Mouse (Mus musculus) neural tube, postnatal 0 days (tissue): Measurements from ENCODE around the gene Slc25a53. TPM values are rescaled to one million over a fixed set of nuclear protein-coding genes. Genes with fewer than 3 reads are reported as not detected.

ENCODE experiments used
- polyA plus RNA-seq: library from polyadenylated mRNA; unstranded; fragments of >200 nt; fragmentation: Nextera tagmentation; extraction: Ambion mirVana; gene quantifications from 2 replicates; pipeline ENCODE4 v1.2.1, GENCODE M21; 2015

The Slc25a53 gene
- 7.9 and 9.9 TPM in 2 replicates for polyA plus RNA-seq

DNA sequence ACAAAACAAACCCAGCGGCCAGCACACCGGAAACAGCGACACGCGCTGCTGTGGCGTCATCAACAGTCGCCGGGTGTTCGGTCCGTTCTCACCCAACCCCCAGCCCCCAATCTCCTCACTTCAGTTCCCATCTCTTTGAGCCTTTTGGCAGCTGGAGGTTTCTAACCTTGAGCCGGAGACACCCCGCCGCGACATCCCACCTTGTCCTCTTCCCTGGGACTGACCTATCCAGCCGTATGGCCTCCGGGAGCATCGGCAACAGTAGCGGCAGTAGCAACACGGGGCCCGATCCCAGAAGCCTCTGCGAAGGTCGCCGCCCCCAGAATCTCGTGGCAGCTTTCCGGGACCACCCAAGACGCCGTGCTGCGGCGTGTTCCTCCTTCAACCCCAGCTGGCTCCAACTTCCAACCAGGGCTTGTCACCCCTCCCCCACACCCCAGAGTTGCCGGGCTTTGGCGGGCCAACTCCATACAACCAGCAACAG, at the start of gene Slc25a53:
Slc25a53 (minus strand) TSS at position 303 of the 484 bp plus-strand sequence.

GRCm38 (mm10) chrX:137049425-137050225, 11.5 kb upstream of the Slc25a53 start, which contains the start of gene Fam199x:
Gene Fam199x (plus strand): TSS chrX:137049594.

GRCm38 (mm10) chrX:136992978-136993547, 45.0 kb downstream of the Slc25a53 start, which contains the start of gene Zcchc18:
Gene Zcchc18 (plus strand): TSS chrX:136993155.

DNA sequence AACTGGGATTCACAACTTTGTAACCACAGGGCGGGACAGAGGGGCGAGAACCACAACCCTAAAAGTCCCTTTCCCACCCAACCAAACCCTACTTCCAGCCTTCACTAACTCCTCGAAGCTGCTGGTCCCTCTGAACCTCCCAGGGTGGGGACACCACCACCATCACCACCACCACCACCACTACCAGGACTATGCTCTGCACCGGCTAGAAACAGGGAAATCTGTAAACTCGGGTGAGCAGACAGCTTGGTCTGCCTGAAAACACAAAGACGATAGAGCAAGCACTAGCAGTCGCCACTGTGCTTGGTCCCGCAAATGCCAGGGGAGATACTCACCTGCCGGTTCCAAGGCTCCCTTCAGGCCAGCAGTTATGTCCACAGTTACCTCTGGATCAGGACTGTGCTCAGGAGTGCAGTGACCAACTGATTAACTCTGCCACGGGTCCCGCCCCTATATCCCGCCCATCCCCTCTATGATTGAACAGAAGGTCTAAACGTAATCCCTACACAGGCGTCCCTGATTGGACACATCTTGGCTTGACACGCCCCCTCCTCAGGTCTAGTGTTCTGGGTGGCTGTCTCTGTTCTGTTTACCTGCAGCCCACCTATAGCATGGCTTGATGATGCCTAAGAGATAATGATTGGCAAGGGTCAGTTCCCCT, 61.5 kb downstream of the Slc25a53 start, which contains the start of the genes Tmsb15l and Tmsb15b1:
Tmsb15l (minus strand) TSS at position 446 of the 661 bp plus-strand sequence.
Tmsb15b1 (minus strand) TSS at position 451 of the 661 bp plus-strand sequence.

GRCm38 (mm10) chrX:136975397-136975796, 62.7 kb downstream of the Slc25a53 start, which contains the start of gene Tmsb15b2:
Gene Tmsb15b2 (minus strand): TSS chrX:136975497.

Other genes starting within 250 kb of the Slc25a53 start
- gene Plp1, start 215.6 kb downstream of the Slc25a53 start, polyA plus RNA-seq = 53.6 and 127 TPM in 2 replicates
- 16.1 and 17.6 TPM in 2 replicates for gene Rab9b, start 169.5 kb downstream of the Slc25a53 start, polyA plus RNA-seq
- not detected in 2 replicates for gene H2bfm, start 111.0 kb downstream of the Slc25a53 start, polyA plus RNA-seq
- 73.8 and 75.2 TPM in 2 replicates for gene Tmsb15b2, start 62.8 kb downstream of the Slc25a53 start, polyA plus RNA-seq
- gene Tmsb15l, start 61.4 kb downstream of the Slc25a53 start, polyA plus RNA-seq = 6.3 and 6.4 TPM in 2 replicates
- 32.9 and 39.1 TPM in 2 replicates for gene Tmsb15b1, start 61.4 kb downstream of the Slc25a53 start, polyA plus RNA-seq
- 535 and 581 TPM in 2 replicates for gene Zcchc18, start 45.1 kb downstream of the Slc25a53 start, polyA plus RNA-seq
- gene Fam199x, start 11.3 kb upstream of the Slc25a53 start, polyA plus RNA-seq = 5.9 and 6.1 TPM in 2 replicates
- not detected in 2 replicates for gene Esx1, start 83.8 kb upstream of the Slc25a53 start, polyA plus RNA-seq